Comparison of ENCODE assay signal across 16 mouse cellular contexts in the genomic region with DNA sequence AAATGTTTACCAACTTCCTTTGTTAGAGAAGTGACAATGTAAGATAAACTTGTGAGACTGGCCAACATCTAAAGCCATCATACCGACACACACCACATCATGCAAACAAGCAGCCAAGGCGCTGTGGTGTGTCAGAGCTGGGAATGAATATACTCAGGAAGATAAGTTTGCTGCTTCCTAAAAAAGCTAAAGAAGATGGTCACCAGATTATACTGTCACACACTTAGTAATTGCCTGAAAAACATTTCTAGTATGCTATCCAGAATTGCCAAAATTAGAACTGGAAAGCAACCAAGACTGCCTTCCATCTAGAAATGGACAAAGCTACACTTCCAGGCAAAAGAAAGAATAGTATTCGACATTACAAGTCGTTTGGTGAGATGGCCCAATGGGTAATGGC.
"Had no signal": no experiment of that assay in that cellular context is flagged by ENCODE, and none has a peak within 500 bp of the region (broad histone marks: within the 10 kb centered on the region; RNA-seq: fewer than 3 reads in every experiment).

No protein-coding gene starts in this region.

- H3K4me1 ChIP-seq: neural tube, embryonic 13.5 days; neural tube, embryonic 15.5 days had no signal

- H3K27ac ChIP-seq: midbrain, embryonic 12.5 days; neural tube, embryonic 13.5 days; neural tube, embryonic 15.5 days had no signal

- H3K36me3 ChIP-seq: midbrain, embryonic 12.5 days; neural tube, embryonic 13.5 days; neural tube, embryonic 15.5 days had no signal

- ATAC-seq: midbrain, embryonic 16.5 days had no signal

- H3K9ac ChIP-seq: midbrain, embryonic 12.5 days; neural tube, embryonic 13.5 days; neural tube, embryonic 15.5 days had no signal

- H3K4me2 ChIP-seq: midbrain, embryonic 12.5 days; neural tube, embryonic 13.5 days; neural tube, embryonic 15.5 days had no signal

- H3K27me3 ChIP-seq: midbrain, embryonic 12.5 days; neural tube, embryonic 13.5 days; neural tube, embryonic 15.5 days had no signal

- DNase-seq: lung, adult 18-20 months; lung, postnatal 10 days; lung, postnatal 4 days; midbrain, embryonic 14.5 days; right cerebral cortex, adult 18-20 months; right cerebral cortex, postnatal 25 days; right cerebral cortex, postnatal 4 days; spleen, adult 18-20 months; thymus, adult 18-20 months; thymus, postnatal 14 days; thymus, postnatal 36 days had no signal

- H3K4me3 ChIP-seq: midbrain, embryonic 12.5 days; myocyte; neural tube, embryonic 13.5 days; neural tube, embryonic 15.5 days had no signal

- H3K9me3 ChIP-seq: midbrain, embryonic 12.5 days; neural tube, embryonic 13.5 days; neural tube, embryonic 15.5 days had no signal
